Mouse (Mus musculus) neural tube, embryonic 11.5 days (tissue): ENCODE measurements at regions not wholly inside any gene's neighbourhood (a gene's known extent, or its start where the extent isn't known, plus 50 kb on each side); places are given as distances from the start of the nearest gene placed in this dataset.

ENCODE experiments used
- ATAC-seq: fragments of 200-750 bp; cut with Nextera tagmentation; 2 replicates; pipeline ENCODE4 v1.8.0; 2017; ENCODE audit warnings: moderate number of reproducible peaks, mild to moderate bottlenecking, moderate TSS enrichment, moderate library complexity; ENCODE audit not compliant: insufficient read depth, low FRiP score, low TSS enrichment
- DNase-seq: peaks from one replicate; pipeline ENCODE4 v3.0.0-alpha.2; 2015; ENCODE audit warnings: low spot score
- H3K27ac ChIP-seq: fragments of 300-500 bp; sonication (generic); 2 replicates; pipeline ENCODE4 v1.5.1; 2014; ENCODE audit warnings: low read depth, mild to moderate bottlenecking, low read length
- H3K27me3 ChIP-seq: fragments of 300-500 bp; sonication (generic); 2 replicates; pipeline ENCODE4 v1.6.1; 2014; ENCODE audit warnings: mild to moderate bottlenecking, low read length, mixed read lengths; ENCODE audit not compliant: control insufficient read depth, insufficient read depth
- H3K36me3 ChIP-seq: fragments of 300-500 bp; sonication (generic); 2 replicates; pipeline ENCODE4 v1.6.1; 2014; ENCODE audit warnings: mild to moderate bottlenecking, low read length, moderate library complexity, mixed read lengths; ENCODE audit not compliant: control insufficient read depth, insufficient read depth
- H3K4me1 ChIP-seq: fragments of 300-500 bp; sonication (generic); 2 replicates; pipeline ENCODE4 v1.6.1; 2014; ENCODE audit warnings: low read length, mixed read lengths; ENCODE audit not compliant: control insufficient read depth, insufficient read depth
- H3K4me2 ChIP-seq: fragments of 300-500 bp; sonication (generic); 2 replicates; pipeline ENCODE4 v1.6.1; 2014; ENCODE audit warnings: low read depth, mild to moderate bottlenecking, moderate library complexity
- H3K4me3 ChIP-seq: fragments of 300-500 bp; sonication (generic); 2 replicates; pipeline ENCODE4 v1.5.1; 2014; ENCODE audit warnings: low read depth, low read length
- H3K9ac ChIP-seq: fragments of 300-500 bp; sonication (generic); 2 replicates; pipeline ENCODE4 v1.6.1; 2014; ENCODE audit warnings: mild to moderate bottlenecking, low read length
- H3K9me3 ChIP-seq: fragments of 300-500 bp; sonication (generic); 2 replicates; pipeline ENCODE4 v1.6.1; 2016; ENCODE audit warnings: low read length; ENCODE audit not compliant: control insufficient read depth
- WGBS: fragments of 180-500 bp; shearing (Covaris S2); extraction: QIAGEN DNeasy Blood & Tissue Kit; methylation state at CpG from one replicate; pipeline ENCODE4 v1.1.7; 2014; 5-methylcytosine and 5-hydroxymethylcytosine counted together

- Histone ChIP-seq H3K9ac (no peak overlapping the region), H3K4me1 (no peaks in the 10 kb centered on the region), H3K27ac (no peak overlapping the region), H3K27me3 (no peaks in the 10 kb centered on the region), H3K4me2 (no peak overlapping the region), H3K36me3 (no peaks in the 10 kb centered on the region), H3K4me3 (no peak overlapping the region), H3K9me3 (no peaks in the 10 kb centered on the region)
- 95% methylated on average over 5 of the region's 5 CpGs for WGBS
- no peak for ATAC-seq
- no peak for DNase-seq
Measured at GRCm38 (mm10) chr3:35208526-35208925, 545.4 kb upstream of the Atp11b start.

DNA sequence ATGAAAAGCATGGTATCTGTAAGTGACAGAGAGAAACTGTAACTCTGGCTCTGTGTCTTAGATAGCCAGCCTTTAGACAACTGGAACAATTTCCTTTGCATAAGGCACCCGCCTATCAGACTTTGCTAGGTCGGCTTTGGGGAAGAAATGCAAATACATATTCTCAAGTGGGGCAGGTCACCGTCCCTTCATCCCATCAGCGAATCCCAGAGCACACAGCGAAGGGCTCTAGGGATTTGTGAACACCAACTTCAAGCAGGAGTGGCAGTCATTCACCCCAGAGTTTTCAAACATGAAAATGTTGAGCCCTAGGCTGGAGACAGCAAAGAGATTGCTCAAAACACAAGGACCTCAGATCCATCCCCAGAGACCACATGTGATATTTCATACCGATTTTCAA is 534.5 kb upstream of the Atp11b start:
- Histone ChIP-seq H3K4me1 (peaks cover 6% of the 10 kb centered on the region), H3K27ac (no peak overlapping the region), H3K4me3 (no peak overlapping the region), H3K9ac (no peak overlapping the region), H3K27me3 (no peaks in the 10 kb centered on the region), H3K9me3 (no peaks in the 10 kb centered on the region), H3K36me3 (no peaks in the 10 kb centered on the region), H3K4me2 (no peak overlapping the region)
- no peak for ATAC-seq
- no peak for DNase-seq
- WGBS = 93% methylated on average over 6 of the region's 6 CpGs

DNA sequence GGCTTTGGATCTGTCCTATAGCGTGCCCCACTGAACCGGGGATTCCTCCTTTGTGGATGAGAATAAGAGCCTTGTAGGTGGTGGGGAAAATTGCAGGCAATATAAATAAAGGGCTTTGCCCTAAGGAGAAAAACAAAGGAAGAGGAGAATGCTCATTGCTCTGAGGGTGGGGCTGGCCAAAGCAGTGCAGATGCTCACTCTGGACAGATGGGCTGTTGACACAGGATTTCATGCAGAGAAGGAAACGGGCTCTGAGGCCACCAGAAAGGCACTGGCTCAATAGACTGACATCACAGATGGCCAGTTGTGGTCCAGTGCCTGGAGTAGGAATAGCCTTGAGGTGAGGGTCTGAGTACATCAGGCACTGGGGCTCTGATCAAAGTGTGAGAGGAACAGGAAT is 532.7 kb upstream of the Atp11b start:
- Histone ChIP-seq H3K27ac (no peak overlapping the region), H3K4me2 (no peak overlapping the region), H3K4me3 (no peak overlapping the region), H3K36me3 (no peaks in the 10 kb centered on the region), H3K9me3 (no peaks in the 10 kb centered on the region), H3K27me3 (no peaks in the 10 kb centered on the region), H3K9ac (no peak overlapping the region), H3K4me1 (peaks cover 10% of the 10 kb centered on the region)
- ATAC-seq = no peak
- DNase-seq = no peak
- 7% methylated on average over 3 of the region's 3 CpGs for WGBS

- no peak overlapping the region for H3K4me2 ChIP-seq
- no peaks in the 10 kb centered on the region for H3K36me3 ChIP-seq
- no peak overlapping the region for H3K27ac ChIP-seq
- H3K4me1 ChIP-seq = peaks cover 10% of the 10 kb centered on the region
- WGBS = 27% methylated on average over 2 of the region's 2 CpGs
- DNase-seq (no peak), ATAC-seq (no peak)
- H3K4me3 ChIP-seq = no peak overlapping the region
- H3K27me3 ChIP-seq = no peaks in the 10 kb centered on the region
- no peak overlapping the region for H3K9ac ChIP-seq
- no peaks in the 10 kb centered on the region for H3K9me3 ChIP-seq
Measured at GRCm38 (mm10) chr3:35222251-35222650, 531.7 kb upstream of the Atp11b start.

DNA sequence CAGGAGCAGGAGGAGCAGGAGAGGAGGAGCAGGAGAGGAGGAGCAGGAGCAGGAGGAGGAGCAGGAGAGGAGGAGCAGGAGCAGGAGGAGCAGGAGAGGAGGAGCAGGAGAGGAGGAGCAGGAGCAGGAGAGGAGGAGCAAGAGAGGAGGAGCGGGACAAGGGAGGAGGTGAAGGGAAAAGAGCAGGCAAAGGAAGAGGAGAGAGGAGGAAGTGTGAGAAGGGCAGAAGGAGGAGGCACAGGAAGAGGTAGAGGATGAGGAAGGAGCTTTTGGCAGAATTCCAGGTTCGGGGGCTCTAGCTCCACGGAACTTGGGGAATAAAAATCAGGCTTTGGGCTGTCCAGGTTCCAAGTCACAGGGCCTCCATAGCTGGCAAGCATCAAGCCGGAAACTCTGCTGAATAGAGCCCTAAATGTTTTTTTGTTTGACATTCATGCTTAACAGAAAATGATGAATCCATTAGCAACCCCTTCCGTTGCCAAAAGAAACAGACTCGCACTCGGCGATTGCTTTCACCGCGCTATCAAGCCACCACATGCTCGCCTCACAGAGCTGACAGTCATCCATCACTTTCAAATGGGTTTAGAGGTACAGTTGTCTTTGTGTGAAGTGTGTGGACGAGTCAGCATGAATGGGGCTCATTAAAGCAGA is 528.7 kb upstream of the Atp11b start:
- no peaks in the 10 kb centered on the region for H3K27me3 ChIP-seq
- no peaks in the 10 kb centered on the region for H3K9me3 ChIP-seq
- no peak overlapping the region for H3K27ac ChIP-seq
- peaks cover 10% of the 10 kb centered on the region for H3K4me1 ChIP-seq
- no peak overlapping the region for H3K4me3 ChIP-seq
- DNase-seq (peak; percentile 73), ATAC-seq (peak; percentile 89)
- H3K36me3 ChIP-seq = no peaks in the 10 kb centered on the region
- peak overlapping the region; percentile 33 for H3K4me2 ChIP-seq
- WGBS = 8% methylated on average over 12 of the region's 12 CpGs
- no peak overlapping the region for H3K9ac ChIP-seq

- Histone ChIP-seq H3K4me1 (peaks cover 10% of the 10 kb centered on the region), H3K36me3 (no peaks in the 10 kb centered on the region), H3K27me3 (no peaks in the 10 kb centered on the region), H3K4me3 (no peak overlapping the region), H3K9ac (no peak overlapping the region), H3K27ac (no peak overlapping the region), H3K4me2 (no peak overlapping the region; the same call in 1 of the 2 replicates), H3K9me3 (no peaks in the 10 kb centered on the region)
- no peak for DNase-seq
- ATAC-seq = no peak
- WGBS = 38% methylated on average over 3 of the region's 3 CpGs
Measured at GRCm38 (mm10) chr3:35225774-35226365, 528.0 kb upstream of the Atp11b start.

- no peak overlapping the region for H3K4me3 ChIP-seq
- DNase-seq (no peak), ATAC-seq (no peak)
- 91% methylated on average over 10 of the region's 10 CpGs for WGBS
- H3K9ac ChIP-seq = no peak overlapping the region
- 0 out of 2 replicates have a peak, but pooled peaks cover 8% of the 10 kb centered on the region for H3K4me1 ChIP-seq
- H3K4me2 ChIP-seq = no peak overlapping the region
- no peaks in the 10 kb centered on the region for H3K9me3 ChIP-seq
- H3K36me3 ChIP-seq = no peaks in the 10 kb centered on the region
- no peaks in the 10 kb centered on the region for H3K27me3 ChIP-seq
- H3K27ac ChIP-seq = no peak overlapping the region
Measured at GRCm38 (mm10) chr3:35231158-35231928, 522.6 kb upstream of the Atp11b start.

DNA sequence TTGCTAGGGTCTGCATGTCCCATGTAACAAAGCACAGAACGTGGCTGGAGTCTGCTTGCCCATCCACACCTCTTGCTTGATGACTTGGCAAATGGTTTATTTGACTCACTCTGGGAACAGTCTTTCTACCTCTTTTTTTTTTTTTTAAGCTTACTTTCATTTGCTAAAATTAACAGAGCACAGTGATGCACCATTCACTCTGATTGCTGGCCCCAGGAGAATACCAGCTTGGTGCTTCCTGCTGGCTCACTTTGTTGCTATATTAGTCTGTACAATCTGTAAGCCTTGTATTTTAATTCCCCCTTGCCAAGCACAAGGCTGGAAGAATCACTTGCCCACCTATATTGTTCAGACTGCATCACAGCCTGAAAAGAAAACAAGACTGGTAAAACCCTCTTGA is 521.4 kb upstream of the Atp11b start:
- WGBS = 50% methylated on average over 1 of the region's 1 CpGs
- Histone ChIP-seq H3K27me3 (no peaks in the 10 kb centered on the region), H3K9me3 (no peaks in the 10 kb centered on the region), H3K9ac (no peak overlapping the region), H3K4me1 (0 out of 2 replicates have a peak, but pooled peaks cover 8% of the 10 kb centered on the region), H3K4me3 (no peak overlapping the region), H3K4me2 (no peak overlapping the region), H3K27ac (no peak overlapping the region), H3K36me3 (no peaks in the 10 kb centered on the region)
- DNase-seq (no peak), ATAC-seq (no peak)
